ENCODE assay signal across 8 mouse cellular contexts in genomic region chr13:24988391-24988790, GRCm38 (mm10). TPM values are rescaled to one million over a fixed set of nuclear protein-coding genes. Genes with fewer than 3 reads are reported as not detected.
A peak's percentile ranks its signal among the peaks of the same experiment; 100 is the strongest.
DNase-seq lines count a peak whose midpoint lies in the region; ATAC-seq and TF ChIP-seq lines count a peak whose summit lies in the region.

No protein-coding gene starts in this region.

- H3K36me3 ChIP-seq in liver, adult 2 months (ENCODE audit: control insufficient read depth, insufficient read depth, low read length): peaks cover 66% of the 10 kb centered on the region
- peaks cover 9% of the 10 kb centered on the region for H3K36me3 ChIP-seq in stomach, postnatal 0 days (ENCODE audit: control insufficient read depth, insufficient read depth, low read length)

- intact Hi-C loops in gastrocnemius, adult 2 months (cut with DNase I): loop anchor here (2.0 kb wide), 1 partner anchor 50 kb away; no protein-coding TSS in a partner anchor

- no peaks in the 10 kb centered on the region for H3K9me3 ChIP-seq in stomach, postnatal 0 days (ENCODE audit: control insufficient read depth, low read length)

- TF ChIP-seq CTCF in gastrocnemius, adult 2 months (IDR thresholded peaks at IDR 0.05): peak; percentile 64
- peak; percentile 74 for TF ChIP-seq CTCF in liver, adult 2 months (IDR thresholded peaks at IDR 0.05; ENCODE audit: low read depth, low read length)
- TF ChIP-seq CTCF in stomach, postnatal 0 days (IDR thresholded peaks at IDR 0.05; ENCODE audit: low read depth): peak; percentile 83

- no peak for TF ChIP-seq POLR2A in liver, adult 2 months (IDR thresholded peaks at IDR 0.05; ENCODE audit: extremely low read depth, insufficient read depth, low read length)

- H3K79me2 ChIP-seq in liver, adult 2 months (ENCODE audit: control insufficient read depth, insufficient read depth, low read length): no peaks in the 10 kb centered on the region

- no peak overlapping the region for H3K4me2 ChIP-seq in stomach, postnatal 0 days (replicated peaks; ENCODE audit: low read depth)

- no peak overlapping the region for H3K27ac ChIP-seq in gastrocnemius, adult 2 months
- H3K27ac ChIP-seq in liver, adult 2 months (replicated peaks; ENCODE audit: insufficient read depth, low read depth, low read length): no peak overlapping the region
- H3K27ac ChIP-seq in stomach, postnatal 0 days (replicated peaks): no peak overlapping the region

- no peak overlapping the region for H3K9ac ChIP-seq in liver, adult 2 months (ENCODE audit: low read depth, low read length)
- H3K9ac ChIP-seq in stomach, postnatal 0 days (ENCODE audit: low read length): no peak overlapping the region

- 43% methylated on average over 7 of the region's 7 CpGs for WGBS in liver, adult 2 months
- 36% methylated on average over 7 of the region's 7 CpGs for WGBS in stomach, postnatal 0 days

- no peak overlapping the region for H3K4me3 ChIP-seq in gastrocnemius, adult 2 months
- H3K4me3 ChIP-seq in liver, adult 2 months (ENCODE audit: insufficient read depth, low read depth, low read length): no peak overlapping the region
- no peak overlapping the region for H3K4me3 ChIP-seq in stomach, postnatal 0 days (ENCODE audit: low read depth, low read length)

- H3K27me3 ChIP-seq in liver, adult 2 months (ENCODE audit: control insufficient read depth, insufficient read depth, low read length): no peaks in the 10 kb centered on the region
- H3K27me3 ChIP-seq in stomach, postnatal 0 days (ENCODE audit: control insufficient read depth, insufficient read depth, low read length): no peaks in the 10 kb centered on the region

- peaks cover 8% of the 10 kb centered on the region for H3K4me1 ChIP-seq in liver, adult 2 months (ENCODE audit: control insufficient read depth, insufficient read depth, low read length)
- H3K4me1 ChIP-seq in stomach, postnatal 0 days (replicated peaks; ENCODE audit: control insufficient read depth, insufficient read depth): no peaks in the 10 kb centered on the region

- TF ChIP-seq EP300 in stomach, postnatal 0 days (optimal IDR thresholded peaks at IDR 0.05): no peak

- DNase-seq in A20 (ENCODE audit: low read depth, low spot score) (peak; percentile 62), R1 (ENCODE audit: low read depth, low spot score) (peak; percentile 45)
- DNase-seq in cerebellum, postnatal 4 days (ENCODE audit: low spot score in 2 of 2): peak; percentile 49 to 64
- peak; percentile 65 for DNase-seq in gastrocnemius, adult 2 months
- DNase-seq in kidney, adult 11 months: peak; percentile 41
- DNase-seq in liver, adult 2 months (ENCODE audit: extremely low read depth, low read depth, low spot score): peak; percentile 68
- DNase-seq in naive thymus-derived CD4-positive, alpha-beta T cell, adult 2 months (ENCODE audit: low read depth): peak; percentile 58
- peak; percentile 69 for DNase-seq in stomach, postnatal 0 days (ENCODE audit: low spot score)

- peak; percentile 80 for ATAC-seq in stomach, postnatal 0 days (ENCODE audit: low FRiP score, low TSS enrichment)

RNA-seq across cellular contexts. Expression of gene Mrs2, which starts 31.8 kb away (rescaled TPM):
- 10 to 100 TPM; 36.8 to 46.7 TPM for total RNA-seq in gastrocnemius, adult 2 months (2021)
- total RNA-seq in liver, adult 2 months (2014; rRNA removed): 13.7 and 18.3 TPM in 2 replicates
- 7.6 and 11.3 TPM in 2 replicates for polyA plus RNA-seq in liver, adult 2 months (2012; rRNA removed)
- polyA plus RNA-seq in stomach, postnatal 0 days (2015; fragmentation: Nextera tagmentation; extraction: Ambion mirVana): 13.9 and 16.4 TPM in 2 replicates

RNA-seq across cellular contexts. Expression of gene Gpld1, which starts 45.4 kb away (rescaled TPM):
- total RNA-seq in gastrocnemius, adult 2 months (2021): under 1 TPM; 0.53 to 0.94 TPM
- total RNA-seq in liver, adult 2 months (2014; rRNA removed): 154 and 156 TPM in 2 replicates
- polyA plus RNA-seq in liver, adult 2 months (2012; rRNA removed): 88.4 and 88.9 TPM in 2 replicates
- 25.6 and 26.0 TPM in 2 replicates for polyA plus RNA-seq in stomach, postnatal 0 days (2015; fragmentation: Nextera tagmentation; extraction: Ambion mirVana)

RNA-seq across cellular contexts. Expression of gene Aldh5a1, which starts 50.9 kb away (rescaled TPM):
- total RNA-seq in gastrocnemius, adult 2 months (2021): 1 to 10 TPM; 7.2 to 8.9 TPM
- 15.0 and 18.9 TPM in 2 replicates for total RNA-seq in liver, adult 2 months (2014; rRNA removed)
- 15.2 and 19.8 TPM in 2 replicates for polyA plus RNA-seq in liver, adult 2 months (2012; rRNA removed)
- 6.1 and 6.4 TPM in 2 replicates for polyA plus RNA-seq in stomach, postnatal 0 days (2015; fragmentation: Nextera tagmentation; extraction: Ambion mirVana)

Comparison
In these comparisons a context has a peak if more than half of its experiments do, and no peak if none do; other contexts are left out.
1. RNA of gene Gpld1, which starts 45.4 kb away (total RNA-seq): 154 to 156 TPM in liver, adult 2 months; 0.53 to 0.94 TPM in gastrocnemius, adult 2 months; every median in the first group is over 10 times any median in the second.
2. Peak in every context shown above with its lines, with median percentiles within 50 percentile points of each other: DNase-seq and CTCF ChIP-seq.